Mouse (Mus musculus): Measurements from ENCODE around the gene Ttll13.

DNA sequence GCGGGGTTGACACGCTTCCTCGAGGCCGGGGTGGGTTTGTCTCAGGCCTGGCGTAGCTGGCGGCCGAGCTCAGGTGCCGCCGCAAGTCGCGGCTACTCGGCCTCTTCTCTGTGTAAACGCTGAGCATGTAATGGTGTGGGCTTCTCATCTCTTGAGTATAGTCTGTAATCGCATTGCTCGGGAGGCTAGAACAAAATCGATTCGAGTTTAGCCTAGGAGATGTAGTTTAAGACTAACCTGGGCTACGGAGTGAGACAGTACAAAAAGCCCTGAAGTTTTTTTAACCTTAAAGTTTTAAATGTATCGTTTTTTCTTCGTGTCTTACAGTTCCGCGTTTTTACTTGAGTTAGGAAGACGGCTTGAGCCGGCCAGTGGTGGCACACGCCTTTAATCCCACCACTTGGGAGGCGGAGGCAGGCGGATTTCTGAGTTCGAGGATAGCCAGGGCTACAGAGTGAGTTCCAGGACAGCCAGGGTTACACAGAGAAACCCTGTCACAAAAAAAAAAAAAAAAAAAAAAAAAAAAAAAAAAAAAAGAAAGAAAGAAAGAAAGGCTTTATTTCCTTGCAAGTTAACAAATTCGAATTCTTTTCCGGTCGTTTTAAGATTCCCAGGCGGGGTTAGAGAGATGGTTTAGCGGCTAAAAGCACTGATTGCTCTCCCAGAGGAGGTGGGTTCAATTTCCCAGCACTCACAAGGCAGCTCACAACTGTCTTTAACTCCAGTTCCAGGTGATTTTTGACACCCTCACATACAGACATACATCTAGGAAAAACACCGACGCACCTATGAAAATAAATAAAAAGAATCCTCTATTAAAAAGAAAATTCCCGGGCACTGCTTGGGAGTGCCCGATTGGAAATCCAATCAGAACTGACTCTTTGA lies 48.8 kb downstream of the Ttll13 start:
- no peak for TF ChIP-seq CTCF (IDR thresholded peaks at IDR 0.05; ENCODE audit: low read depth, low read length)
- TF ChIP-seq GATA2 (IDR thresholded peaks at IDR 0.05; ENCODE audit: borderline replicate concordance, low read depth, low read length), result no peak
- TF ChIP-seq TAL1 (conservative IDR thresholded peaks at IDR 0.05; ENCODE audit: low read depth, low read length), result no peak
